Mouse (Mus musculus) gastrocnemius, postnatal 25 days (tissue): ENCODE results near the gene Tcp1. TPM values are rescaled to one million over a fixed set of nuclear protein-coding genes. Genes with fewer than 3 reads are reported as not detected.

ENCODE experiments used
- total RNA-seq, 2 experiments: library from RNA; stranded (reverse); gene quantifications; 1 replicate in 1 of 2; 2 replicates in 1 of 2; pipeline ENCODE4 v1.2.3; 2021

The Tcp1 gene
- total RNA-seq, 2 experiments from 2014 or later, result 159 to 178 TPM

Other genes with a start within 250 kb of the Tcp1 start
- not detected for gene Slc22a1, start 239.9 kb upstream of the Tcp1 start, total RNA-seq
- gene Igf2r, start 146.0 kb upstream of the Tcp1 start, total RNA-seq, result 10 to 100 TPM; 44.6 to 45.8 TPM
- gene Mas1, start 47.6 kb upstream of the Tcp1 start, total RNA-seq, result under 1 TPM in 1 of 2 experiments, not detected in 1; 0.59 TPM
- 1 to 10 TPM; 1.2 to 2.2 TPM for gene Mrgprh, start 39.7 kb upstream of the Tcp1 start, total RNA-seq
- gene Pnldc1, start 5.5 kb upstream of the Tcp1 start, total RNA-seq, result under 1 TPM in 1 of 2 experiments, not detected in 1; 0.83 TPM
- gene Mrpl18, start 644 bp downstream of the Tcp1 start, total RNA-seq, result 100 to 1,000 TPM; 100 to 109 TPM
- not detected for gene Acat3, start 24.9 kb downstream of the Tcp1 start, total RNA-seq
- 1 to 10 TPM; 3.2 to 5.4 TPM for gene Acat2, start 45.0 kb downstream of the Tcp1 start, total RNA-seq
- 10 to 100 TPM; 23.3 to 24.7 TPM for gene Wtap, start 78.5 kb downstream of the Tcp1 start, total RNA-seq
- gene Sod2, start 91.1 kb downstream of the Tcp1 start, total RNA-seq, result 100 to 1,000 TPM; 447 to 456 TPM
- gene Gpr31b, start 136.6 kb downstream of the Tcp1 start, total RNA-seq, result not detected
- under 1 TPM; 0.10 to 0.32 TPM for gene Tcp10b, start 145.4 kb downstream of the Tcp1 start, total RNA-seq
- gene Unc93a, start 216.1 kb downstream of the Tcp1 start, total RNA-seq, result not detected